Mouse (Mus musculus) duodenum, adult 2 months (tissue): ENCODE data around the gene Olfr1148. TPM values are rescaled to one million over a fixed set of nuclear protein-coding genes. Genes with fewer than 3 reads are reported as not detected.

ENCODE experiments used
- polyA plus RNA-seq: library from polyadenylated mRNA; depleted of rRNA; stranded (reverse); fragments of >200 nt; gene quantifications from 2 replicates; pipeline ENCODE4 v1.2.3, GENCODE M21; 2012; ENCODE audit warnings: low replicate concordance; rRNA removed

The Olfr1148 gene
- polyA plus RNA-seq, result not detected in 2 replicates

DNA sequence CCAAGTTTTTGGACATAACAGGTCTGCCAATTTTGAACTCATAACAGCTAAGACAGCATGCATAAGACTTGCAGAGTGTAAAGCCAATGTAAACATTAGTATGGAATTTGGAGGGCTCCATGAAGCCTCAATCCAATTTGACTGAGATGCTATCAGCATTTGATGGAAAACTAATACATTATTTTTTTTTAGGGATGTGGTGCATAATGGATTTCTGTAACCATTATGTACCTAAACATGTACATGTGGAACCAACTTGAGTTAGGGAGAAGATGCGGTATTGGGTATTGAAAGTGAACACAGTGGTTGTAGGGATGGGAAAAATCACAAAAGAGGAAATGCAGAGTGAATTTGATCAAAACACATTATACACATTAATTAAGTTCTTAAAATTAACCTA lies at the start of gene Olfr1148:
Gene Olfr1148, plus strand, starts transcription at position 301 of the 400 bp plus-strand sequence.

DNA sequence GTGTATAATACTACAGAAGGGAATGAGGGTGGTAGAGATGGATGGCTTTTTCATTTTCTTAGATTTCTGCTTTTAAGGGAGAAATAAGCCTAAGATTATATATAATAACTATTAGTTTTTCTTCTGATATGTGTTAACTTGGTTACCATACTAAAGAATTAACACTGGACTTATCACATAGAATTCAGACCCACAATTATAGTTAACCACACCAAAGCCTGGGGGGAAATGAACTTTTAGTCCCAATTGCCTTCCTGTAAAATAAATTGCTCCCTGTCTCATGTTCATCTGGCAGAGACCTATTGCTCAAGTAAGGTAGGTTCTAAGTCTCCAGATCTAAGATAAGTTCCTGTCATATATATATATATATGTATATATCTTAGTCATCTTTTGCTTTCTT lies 30.0 kb upstream of the Olfr1148 start, which contains the start of gene Olfr1143:
Gene Olfr1143, plus strand, starts transcription at position 301 of the 400 bp plus-strand sequence.

DNA sequence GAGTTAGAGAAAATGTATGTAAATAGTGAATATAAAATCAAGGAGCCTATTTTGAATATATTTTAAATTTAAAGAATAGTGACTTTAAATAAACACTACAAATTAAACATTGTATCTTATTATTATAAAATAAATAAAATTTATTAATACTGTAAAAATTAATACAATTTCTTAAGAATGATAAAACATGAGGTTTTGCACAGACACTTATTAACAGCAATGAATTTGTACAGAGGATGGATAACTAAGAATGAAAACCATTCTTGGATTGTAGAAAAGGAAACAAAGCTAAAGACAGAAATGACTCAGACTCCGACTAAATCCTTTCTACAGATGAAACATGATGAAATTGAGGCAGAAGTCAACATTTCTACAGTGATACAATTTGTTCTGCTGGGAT lies 20.8 kb upstream of the Olfr1148 start, which contains the start of gene Olfr1145:
Gene Olfr1145, plus strand, starts transcription at position 301 of the 400 bp plus-strand sequence.

DNA sequence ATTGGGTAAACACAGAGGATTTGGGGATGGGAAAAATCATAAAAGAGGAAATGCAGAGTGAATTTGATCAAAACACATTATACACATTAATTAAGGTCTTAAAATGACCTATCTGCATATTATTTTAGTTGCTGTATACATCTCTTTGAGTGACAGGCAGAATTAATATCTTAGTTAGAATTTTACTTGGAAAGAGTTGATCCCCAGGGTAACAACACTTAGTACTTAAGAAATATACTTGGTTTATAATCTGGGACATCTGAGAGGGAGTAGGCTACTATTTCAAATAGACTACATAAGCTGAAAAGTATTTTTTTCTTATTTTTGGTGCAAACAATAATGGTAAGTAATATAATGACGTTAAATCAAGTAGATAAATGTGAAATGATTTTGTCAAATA lies 13.4 kb downstream of the Olfr1148 start, which contains the start of gene Olfr1150-ps1:
Gene Olfr1150-ps1, plus strand, starts transcription at position 301 of the 400 bp plus-strand sequence.

DNA sequence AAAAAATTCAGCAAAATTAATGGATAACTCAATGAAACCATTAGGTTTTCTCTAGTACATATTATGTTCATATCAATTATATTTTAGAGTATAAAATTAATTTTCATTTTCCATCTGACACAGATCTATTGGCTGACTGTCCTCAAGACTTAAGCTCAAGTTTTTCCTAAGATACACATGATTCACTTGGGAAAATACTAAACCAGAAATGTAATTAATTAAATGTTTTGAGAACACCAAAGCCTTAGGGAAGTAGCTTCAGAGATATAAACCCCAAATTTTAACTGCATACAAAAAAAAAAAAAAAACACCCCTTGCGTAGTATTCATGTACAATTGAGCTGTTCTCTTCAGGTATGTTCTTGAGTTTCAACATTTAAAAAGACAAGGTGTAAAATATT lies 25.2 kb downstream of the Olfr1148 start, which contains the start of gene Olfr1151:
Gene Olfr1151, plus strand, starts transcription at position 301 of the 400 bp plus-strand sequence.

DNA sequence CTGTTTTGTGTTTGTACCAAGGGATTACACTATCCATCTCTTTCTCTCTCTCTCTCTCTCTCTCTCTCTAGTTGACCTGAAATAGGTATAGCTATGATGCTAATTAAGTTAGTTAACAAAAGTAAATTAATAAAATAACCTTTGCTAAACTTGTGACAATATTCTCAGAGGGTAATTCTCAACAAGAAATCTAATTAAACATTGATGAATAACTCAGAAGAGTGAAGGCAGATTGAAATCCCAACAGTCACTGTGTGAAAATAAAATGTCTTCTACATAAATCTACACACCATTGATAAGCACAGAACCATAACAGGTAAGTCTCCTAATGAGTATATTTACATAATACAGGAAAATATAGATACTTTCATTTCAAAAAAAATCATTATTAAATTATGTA lies 35.9 kb downstream of the Olfr1148 start, which contains the start of gene Olfr1152:
Gene Olfr1152, plus strand, starts transcription at position 301 of the 400 bp plus-strand sequence.

Other genes starting within 250 kb of the Olfr1148 start
- gene Olfr1130, start 224.3 kb upstream of the Olfr1148 start, polyA plus RNA-seq, result not detected in 2 replicates
- gene Olfr1131, start 203.4 kb upstream of the Olfr1148 start, polyA plus RNA-seq, result not detected in 2 replicates
- not detected in 2 replicates for gene Olfr1132, start 193.0 kb upstream of the Olfr1148 start, polyA plus RNA-seq
- gene Olfr1133, start 183.2 kb upstream of the Olfr1148 start, polyA plus RNA-seq, result not detected in 2 replicates
- not detected in 2 replicates for gene Olfr1134, start 172.1 kb upstream of the Olfr1148 start, polyA plus RNA-seq
- gene Olfr1135, start 156.9 kb upstream of the Olfr1148 start, polyA plus RNA-seq, result not detected in 2 replicates
- gene Olfr1136, start 136.6 kb upstream of the Olfr1148 start, polyA plus RNA-seq, result not detected in 2 replicates
- gene Olfr1137, start 117.4 kb upstream of the Olfr1148 start, polyA plus RNA-seq, result not detected in 2 replicates
- gene Olfr1138, start 90.6 kb upstream of the Olfr1148 start, polyA plus RNA-seq, result not detected in 2 replicates
- not detected in 2 replicates for gene Olfr1140, start 86.8 kb upstream of the Olfr1148 start, polyA plus RNA-seq
- not detected in 2 replicates for gene Olfr1141, start 76.5 kb upstream of the Olfr1148 start, polyA plus RNA-seq
- not detected in 2 replicates for gene Olfr152, start 51.0 kb upstream of the Olfr1148 start, polyA plus RNA-seq
- gene Olfr1143, start 29.9 kb upstream of the Olfr1148 start, polyA plus RNA-seq, result not detected in 2 replicates
- not detected in 2 replicates for gene Olfr1145, start 20.7 kb upstream of the Olfr1148 start, polyA plus RNA-seq
- not detected in 2 replicates for gene Olfr1150-ps1, start 13.5 kb downstream of the Olfr1148 start, polyA plus RNA-seq
- gene Olfr1151, start 25.3 kb downstream of the Olfr1148 start, polyA plus RNA-seq, result not detected in 2 replicates
- not detected in 2 replicates for gene Olfr1152, start 36.0 kb downstream of the Olfr1148 start, polyA plus RNA-seq
- not detected in 2 replicates for gene Olfr1153, start 64.4 kb downstream of the Olfr1148 start, polyA plus RNA-seq
- not detected in 2 replicates for gene Olfr1154, start 74.6 kb downstream of the Olfr1148 start, polyA plus RNA-seq
- not detected in 2 replicates for gene Olfr1155, start 114.6 kb downstream of the Olfr1148 start, polyA plus RNA-seq
- not detected in 2 replicates for gene Olfr1156, start 122.6 kb downstream of the Olfr1148 start, polyA plus RNA-seq
- not detected in 2 replicates for gene Olfr1157, start 137.8 kb downstream of the Olfr1148 start, polyA plus RNA-seq
- gene Olfr74, start 144.1 kb downstream of the Olfr1148 start, polyA plus RNA-seq, result not detected in 2 replicates
- not detected in 2 replicates for gene Olfr1158, start 159.6 kb downstream of the Olfr1148 start, polyA plus RNA-seq
- not detected in 2 replicates for gene Olfr1160, start 177.7 kb downstream of the Olfr1148 start, polyA plus RNA-seq
- gene Olfr1161, start 192.2 kb downstream of the Olfr1148 start, polyA plus RNA-seq, result not detected in 2 replicates
- gene Olfr73, start 207.2 kb downstream of the Olfr1148 start, polyA plus RNA-seq, result not detected in 2 replicates
- not detected in 2 replicates for gene Olfr1162, start 220.6 kb downstream of the Olfr1148 start, polyA plus RNA-seq
- not detected in 2 replicates for gene Olfr1163, start 241.3 kb downstream of the Olfr1148 start, polyA plus RNA-seq